Mouse (Mus musculus): Measurements from ENCODE around the gene Gm45713. TPM values are rescaled to one million over a fixed set of nuclear protein-coding genes. Genes with fewer than 3 reads are reported as not detected.
"Not testable (repeated sequence)": the region's sequence is repeated elsewhere in the genome, so short reads cannot be mapped to it uniquely, and the experiment has no call there.

Gene Gm45713
- total RNA-seq, 2 experiments from 2014 or later = not detected

GRCm38 (mm10) chr7:45125649-45126048 lies 10.4 kb downstream of the Gm45713 start:
- not testable (repeated sequence) for DNase-seq (ENCODE audit: low spot score in 2 of 2)

- no peak for DNase-seq (ENCODE audit: low spot score in 2 of 2)
Observed at GRCm38 (mm10) chr7:45125144-45125600, 10.9 kb downstream of the Gm45713 start.

DNA sequence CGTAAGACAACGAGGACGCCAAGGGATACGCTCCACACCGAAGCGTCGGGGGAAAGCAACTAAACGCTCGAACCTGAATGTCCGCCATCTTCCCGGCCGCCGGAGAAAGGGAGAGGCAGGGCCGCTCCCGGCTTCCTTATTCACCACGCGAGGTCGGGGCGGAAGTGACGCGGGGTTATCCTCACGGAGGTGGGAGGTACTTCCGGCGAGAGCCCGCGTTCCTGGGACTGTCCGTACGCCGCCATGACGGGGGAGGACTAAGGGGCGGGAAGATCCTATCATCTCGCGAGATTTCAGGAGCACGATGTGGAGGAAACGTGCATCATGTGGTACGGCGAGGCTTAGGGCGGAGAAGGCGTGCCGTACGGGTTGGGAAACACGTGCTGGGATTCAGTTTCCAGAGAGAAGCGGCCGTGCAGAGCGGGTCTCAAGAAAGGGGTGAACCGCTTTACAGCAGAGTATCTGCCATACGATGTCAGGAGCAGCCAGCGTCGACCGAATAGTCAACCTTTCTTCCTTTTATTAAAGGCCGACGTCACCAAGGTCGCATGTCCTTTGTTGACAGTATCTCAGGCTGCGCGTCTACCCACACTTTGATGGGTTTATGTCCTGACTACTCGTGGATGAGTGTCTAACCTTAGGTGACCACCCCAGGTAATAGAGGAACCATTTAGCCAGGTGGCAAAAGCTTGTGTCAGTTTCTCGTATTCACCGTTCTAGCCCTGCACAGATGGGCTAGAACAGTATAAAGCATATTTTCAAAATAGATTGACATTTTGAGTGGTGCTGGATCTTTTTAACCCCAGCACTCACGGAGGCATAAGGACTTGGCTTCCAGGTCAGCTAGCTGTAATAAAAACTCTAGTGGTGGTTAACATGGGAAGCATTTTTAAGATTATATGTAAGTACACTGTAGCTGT lies 11.5 kb downstream of the Gm45713 start, which contains the start of gene Rps11:
Gene Rps11, minus strand, starts transcription at position 216 of the 920 bp plus-strand sequence.
- DNase-seq (ENCODE audit: low spot score in 2 of 2) = peak; percentile 91 to 97

GRCm38 (mm10) chr7:45123186-45123570 lies 12.9 kb downstream of the Gm45713 start:
- DNase-seq (ENCODE audit: low spot score in 2 of 2) = no peak

GRCm38 (mm10) chr7:45122561-45123185 lies 13.4 kb downstream of the Gm45713 start:
- DNase-seq (ENCODE audit: low spot score in 2 of 2) = no peak

- DNase-seq (ENCODE audit: low spot score in 2 of 2) = no peak
Observed at GRCm38 (mm10) chr7:45121966-45122365, 14.1 kb downstream of the Gm45713 start.

DNA sequence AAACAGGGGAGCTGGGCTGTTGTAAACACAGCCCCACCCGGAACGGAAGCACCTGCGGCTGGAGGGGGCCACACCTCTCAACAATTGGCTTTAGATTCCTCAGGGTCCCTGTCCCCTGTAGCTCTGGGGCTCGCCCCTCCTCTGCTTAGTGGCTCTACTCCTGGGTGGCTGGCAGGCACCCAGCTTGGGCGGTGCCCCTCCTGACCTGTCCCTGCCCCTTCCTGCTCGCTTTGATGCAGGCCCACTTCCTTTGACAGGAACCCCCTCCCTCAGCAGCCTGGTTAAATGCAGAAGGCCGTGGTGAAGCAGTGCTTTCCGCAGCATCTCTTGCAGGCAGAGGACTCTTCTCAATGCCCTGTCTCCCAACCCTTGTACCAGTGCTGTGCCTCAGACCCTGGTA lies 14.6 kb downstream of the Gm45713 start:
- DNase-seq (ENCODE audit: low spot score in 2 of 2) = no peak

GRCm38 (mm10) chr7:45119780-45120709 lies 16.0 kb downstream of the Gm45713 start:
- DNase-seq (ENCODE audit: low spot score in 2 of 2) = no peak

GRCm38 (mm10) chr7:45118336-45118735 lies 17.7 kb downstream of the Gm45713 start:
- DNase-seq (ENCODE audit: low spot score in 2 of 2) = no peak

GRCm38 (mm10) chr7:45117566-45117965 lies 18.5 kb downstream of the Gm45713 start:
- no peak for DNase-seq (ENCODE audit: low spot score in 2 of 2)

DNA sequence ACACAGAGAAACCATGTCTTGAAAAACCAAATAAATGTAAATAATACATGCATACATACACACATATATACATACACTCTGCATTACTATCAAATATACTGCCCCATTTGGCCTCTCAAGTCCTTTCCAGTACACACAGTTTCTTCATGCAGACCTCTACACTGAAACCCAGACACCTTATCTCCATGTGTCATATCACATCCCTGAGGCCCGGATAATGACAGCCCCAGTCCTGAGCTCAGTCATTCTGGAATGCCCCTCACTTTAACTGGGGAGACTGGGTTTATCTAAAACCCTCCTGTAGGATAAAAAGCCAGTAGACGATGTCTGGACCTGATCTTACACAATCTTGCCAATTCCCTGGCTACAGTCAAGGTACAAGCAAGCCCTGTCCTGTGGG lies 22.6 kb downstream of the Gm45713 start:
- DNase-seq (ENCODE audit: low spot score in 2 of 2) = no peak

DNA sequence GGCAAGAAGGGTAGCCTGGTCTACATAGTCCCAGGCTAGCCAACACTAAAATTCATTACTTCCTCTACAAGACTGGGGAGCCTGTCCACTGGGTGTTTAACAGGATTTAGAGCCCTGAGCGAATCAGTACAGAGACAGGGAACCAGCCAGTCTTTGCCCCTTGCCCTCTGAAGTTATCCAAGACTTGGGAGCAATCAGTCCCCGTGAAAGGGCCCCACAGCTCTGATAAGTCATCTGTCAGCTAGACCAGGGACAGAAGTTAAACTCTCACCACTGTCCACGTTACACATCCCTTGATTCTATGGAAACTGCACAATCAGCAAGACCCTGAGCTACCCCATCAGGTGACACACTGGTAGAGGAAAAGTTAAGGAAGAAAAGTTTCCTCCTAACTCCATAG lies 23.5 kb downstream of the Gm45713 start:
- DNase-seq (ENCODE audit: low spot score in 2 of 2) = no peak

- DNase-seq (ENCODE audit: low spot score in 2 of 2) = no peak
Observed at GRCm38 (mm10) chr7:45111940-45112339, 24.1 kb downstream of the Gm45713 start.

DNA sequence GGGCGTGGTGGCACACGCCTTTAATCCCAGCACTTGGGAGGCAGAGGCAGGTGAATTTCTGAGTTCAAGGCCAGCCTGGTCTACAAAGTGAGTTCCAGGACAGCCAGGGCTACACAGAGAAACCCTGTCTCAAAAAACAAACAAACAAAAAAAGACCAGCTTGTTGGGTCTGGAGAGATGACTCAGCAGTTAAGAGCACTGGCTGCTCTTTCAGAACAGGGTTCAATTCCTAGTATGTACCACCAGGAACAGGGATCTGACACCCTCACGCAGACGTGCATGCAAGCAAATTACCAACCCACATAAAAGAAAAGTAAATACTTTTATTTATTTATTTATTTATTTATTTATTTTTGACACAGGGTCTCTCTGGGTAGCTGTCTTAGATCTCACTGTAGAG lies 25.9 kb downstream of the Gm45713 start:
- not testable (repeated sequence) for DNase-seq (ENCODE audit: low spot score in 2 of 2)

GRCm38 (mm10) chr7:45107052-45107645 lies 28.9 kb downstream of the Gm45713 start:
- DNase-seq (ENCODE audit: low spot score in 2 of 2) = no peak

GRCm38 (mm10) chr7:45106441-45106840 lies 29.6 kb downstream of the Gm45713 start:
- DNase-seq (ENCODE audit: low spot score in 2 of 2) = no peak

DNA sequence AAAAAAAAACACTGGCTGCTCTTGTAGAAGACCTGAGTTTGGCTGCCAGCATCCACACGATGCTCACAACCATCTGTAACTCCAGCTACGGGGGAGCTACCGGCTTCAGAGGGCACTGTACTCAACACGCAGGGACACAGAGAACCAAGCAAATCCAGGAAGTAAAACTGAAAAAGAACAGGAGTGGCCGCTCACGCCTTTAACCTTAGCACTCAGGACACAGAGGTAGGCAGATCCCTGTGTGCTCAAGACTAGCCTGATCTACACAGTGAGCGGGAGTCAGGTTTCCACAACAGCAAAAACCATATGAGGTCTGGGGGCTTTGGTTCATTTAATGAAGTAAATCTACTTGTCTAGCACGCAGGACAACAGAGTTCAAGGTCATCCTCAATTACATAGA lies 30.5 kb downstream of the Gm45713 start:
- no peak for DNase-seq (ENCODE audit: low spot score in 2 of 2)

- no peak for DNase-seq (ENCODE audit: low spot score in 2 of 2)
Observed at GRCm38 (mm10) chr7:45104941-45105340, 31.1 kb downstream of the Gm45713 start.

GRCm38 (mm10) chr7:45103652-45104180 lies 32.3 kb downstream of the Gm45713 start, which contains the start of gene Fcgrt:
Gene Fcgrt, minus strand, starts transcription at chr7:45103851.
- peak; percentile 47 to 72 for DNase-seq (ENCODE audit: low spot score in 2 of 2)

GRCm38 (mm10) chr7:45102940-45103585 lies 33.0 kb downstream of the Gm45713 start:
- DNase-seq (ENCODE audit: low spot score in 2 of 2) = no peak

Data from adrenal gland, postnatal 4 days (tissue).